Mouse (Mus musculus) brown adipose tissue, adult 24 weeks (tissue): Measurements from ENCODE around the gene Kctd7. TPM values are rescaled to one million over a fixed set of nuclear protein-coding genes. Genes with fewer than 3 reads are reported as not detected.

ENCODE experiments used
- H3K27ac ChIP-seq: fragments of 200-500 bp; replicated peaks from 2 replicates; pipeline ENCODE4 v1.5.1; 2012; ENCODE audit warnings: low read depth, mild to moderate bottlenecking, low read length
- H3K4me1 ChIP-seq: fragments of 200-500 bp; 2 replicates; pipeline ENCODE4 v1.6.1; 2012; ENCODE audit warnings: low read length, mixed read lengths; ENCODE audit not compliant: control insufficient read depth, insufficient read depth, insufficient read length
- H3K4me3 ChIP-seq: fragments of 200-500 bp; 2 replicates; pipeline ENCODE4 v1.5.1; 2012; ENCODE audit warnings: low read depth, mild to moderate bottlenecking, low read length, moderate library complexity; ENCODE audit not compliant: insufficient read depth
- polyA plus RNA-seq: library from polyadenylated mRNA; stranded (reverse); fragments of >200 nt; gene quantifications from 2 replicates; pipeline ENCODE4 v1.2.4, GENCODE M21; 2012; ENCODE audit not compliant: missing spikeins, insufficient read depth, insufficient read length

The Kctd7 gene
- polyA plus RNA-seq, 1 experiment = 1.2 TPM

DNA sequence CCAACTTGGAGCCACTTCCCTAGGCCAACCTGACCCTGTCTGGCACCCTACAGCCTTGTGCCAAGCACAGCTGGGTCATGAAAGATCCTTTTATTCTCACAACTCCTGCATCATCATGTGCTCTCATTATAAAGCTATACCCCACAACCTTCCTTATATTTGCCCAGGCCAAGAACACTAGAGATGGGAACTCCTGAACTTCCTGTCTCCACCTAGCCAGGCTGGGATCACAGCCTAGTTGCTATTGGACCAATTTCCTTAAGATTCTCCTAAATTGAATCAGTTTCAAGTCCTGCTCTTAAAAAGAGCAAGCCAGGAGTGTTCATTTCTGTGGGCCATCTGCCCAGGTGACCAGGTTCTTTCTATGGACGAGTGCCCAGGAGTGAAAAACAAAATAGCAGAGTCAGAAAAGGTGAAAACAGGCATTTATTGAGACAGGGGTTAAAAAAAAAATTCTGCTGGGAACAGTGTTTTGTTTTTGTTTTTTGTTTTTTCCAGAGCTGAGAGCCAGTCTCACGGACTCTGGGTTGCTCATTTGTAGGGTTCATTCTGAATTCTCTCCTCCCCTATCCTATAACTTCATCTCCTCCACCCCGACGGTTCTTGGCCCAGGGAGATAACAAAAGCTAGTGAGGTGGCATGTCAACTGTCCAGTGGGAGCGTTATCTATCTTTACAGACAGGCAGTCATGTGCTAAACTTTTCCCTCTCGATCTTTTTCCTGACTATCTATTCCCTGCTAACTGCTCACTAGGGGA, 26.2 kb downstream of the Kctd7 start:
- Histone ChIP-seq H3K27ac (peak overlapping the region; percentile 95), H3K4me1 (peaks cover 13% of the 10 kb centered on the region; the same call in 1 of the 2 replicates), H3K4me3 (peak overlapping the region; percentile 67)

GRCm38 (mm10) chr5:130171423-130171954, 26.8 kb downstream of the Kctd7 start, which contains the start of gene Rabgef1:
Gene Rabgef1, plus strand, starts transcription at chr5:130171798.
- H3K27ac ChIP-seq = peak within 1 kb of the TSS; percentile 95
- H3K4me3 ChIP-seq = peak within 1 kb of the TSS; percentile 88
- H3K4me1 ChIP-seq = peaks cover 13% of the 10 kb centered on the region; the same call in 1 of the 2 replicates

GRCm38 (mm10) chr5:130171956-130172601, 27.4 kb downstream of the Kctd7 start:
- peaks cover 13% of the 10 kb centered on the region; the same call in 1 of the 2 replicates for H3K4me1 ChIP-seq
- peak overlapping the region; percentile 88 for H3K4me3 ChIP-seq
- H3K27ac ChIP-seq = peak overlapping the region; percentile 80

DNA sequence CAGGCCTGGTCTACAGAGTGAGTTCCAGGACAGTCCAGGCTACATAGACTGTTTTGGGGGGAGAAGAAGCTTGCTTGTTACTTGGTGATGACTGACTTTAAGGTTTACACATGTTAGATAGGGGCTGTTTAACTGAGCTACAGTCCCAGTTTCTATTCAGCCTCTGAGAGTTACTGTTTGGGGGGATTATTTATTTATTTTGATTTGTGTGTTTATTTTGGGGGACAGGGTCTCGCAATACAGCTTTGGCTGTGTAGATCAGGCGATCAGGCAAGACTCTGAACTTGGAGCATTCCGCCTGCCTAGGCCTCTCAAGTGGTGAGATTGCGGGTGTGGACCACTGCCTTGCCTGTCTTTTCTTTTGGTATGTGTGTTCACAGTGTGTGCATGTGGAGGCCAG, 28.4 kb downstream of the Kctd7 start:
- H3K4me1 ChIP-seq = peaks cover 13% of the 10 kb centered on the region; the same call in 1 of the 2 replicates
- H3K4me3 ChIP-seq = peak overlapping the region; percentile 88
- H3K27ac ChIP-seq = peak overlapping the region; percentile 41

GRCm38 (mm10) chr5:130177871-130178270, 33.2 kb downstream of the Kctd7 start:
- no peak overlapping the region for H3K27ac ChIP-seq
- H3K4me1 ChIP-seq = peaks cover 8% of the 10 kb centered on the region
- no peak overlapping the region for H3K4me3 ChIP-seq

GRCm38 (mm10) chr5:130180362-130180761, 35.7 kb downstream of the Kctd7 start:
- Histone ChIP-seq H3K27ac (no peak overlapping the region), H3K4me3 (no peak overlapping the region), H3K4me1 (peaks cover 8% of the 10 kb centered on the region)

DNA sequence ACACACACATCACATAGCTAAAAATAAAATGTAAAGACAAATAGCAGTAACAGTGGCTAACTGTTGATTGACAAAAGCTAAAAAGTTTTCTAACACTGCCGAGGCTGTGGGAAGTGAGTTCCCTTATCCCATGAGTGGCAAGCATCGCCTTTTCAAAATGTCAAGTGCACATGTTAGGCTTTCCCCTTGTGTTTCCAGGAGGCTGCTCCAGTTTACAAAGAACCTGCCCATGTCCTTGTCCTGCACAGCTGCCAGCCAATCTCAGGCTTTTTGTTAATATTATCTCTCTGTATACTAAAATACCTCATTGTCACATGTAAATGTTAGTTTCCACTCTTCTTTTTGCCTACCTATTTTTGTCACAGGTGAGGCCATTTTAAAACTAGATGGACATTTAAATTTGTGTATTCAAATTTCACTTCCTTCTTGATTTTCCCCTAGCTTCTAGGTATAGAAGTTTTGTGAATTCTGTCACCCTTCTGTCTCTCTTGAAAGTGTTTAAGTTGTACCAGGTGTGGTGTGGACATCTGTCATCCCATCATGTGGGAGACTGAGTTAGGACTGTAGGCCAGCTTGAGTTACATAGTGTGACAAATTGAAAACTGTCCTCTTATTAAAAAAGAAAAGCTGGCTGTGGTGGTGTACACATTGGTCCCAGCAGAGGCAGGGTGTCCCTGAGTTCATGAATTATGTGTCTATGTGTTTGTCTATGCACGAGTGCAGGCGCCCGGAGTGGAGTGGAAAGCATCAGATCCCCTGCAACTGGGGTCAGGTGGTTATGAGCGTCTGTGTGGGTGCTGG, 37.3 kb downstream of the Kctd7 start:
- Histone ChIP-seq H3K27ac (no peak overlapping the region), H3K4me1 (peaks cover 8% of the 10 kb centered on the region), H3K4me3 (no peak overlapping the region)

GRCm38 (mm10) chr5:130182541-130182821, 37.8 kb downstream of the Kctd7 start:
- Histone ChIP-seq H3K4me3 (no peak overlapping the region), H3K27ac (no peak overlapping the region)

GRCm38 (mm10) chr5:130184193-130184856, 39.7 kb downstream of the Kctd7 start:
- Histone ChIP-seq H3K4me1 (peaks cover 5% of the 10 kb centered on the region), H3K27ac (no peak overlapping the region), H3K4me3 (no peak overlapping the region)

More at GRCm38 (mm10) chr5:130182541-130182821, 37.8 kb downstream of the Kctd7 start:
- peaks cover 8% of the 10 kb centered on the region for H3K4me1 ChIP-seq

- H3K27ac ChIP-seq = no peak overlapping the region
- no peak overlapping the region for H3K4me3 ChIP-seq
- peaks cover 5% of the 10 kb centered on the region for H3K4me1 ChIP-seq
These were observed 40.7 kb downstream of the Kctd7 start for GRCm38 (mm10) chr5:130185312-130185711.

GRCm38 (mm10) chr5:130187383-130187782, 42.7 kb downstream of the Kctd7 start:
- H3K27ac ChIP-seq = no peak overlapping the region
- H3K4me1 ChIP-seq = peaks cover 5% of the 10 kb centered on the region; the same call in 1 of the 2 replicates
- no peak overlapping the region for H3K4me3 ChIP-seq

DNA sequence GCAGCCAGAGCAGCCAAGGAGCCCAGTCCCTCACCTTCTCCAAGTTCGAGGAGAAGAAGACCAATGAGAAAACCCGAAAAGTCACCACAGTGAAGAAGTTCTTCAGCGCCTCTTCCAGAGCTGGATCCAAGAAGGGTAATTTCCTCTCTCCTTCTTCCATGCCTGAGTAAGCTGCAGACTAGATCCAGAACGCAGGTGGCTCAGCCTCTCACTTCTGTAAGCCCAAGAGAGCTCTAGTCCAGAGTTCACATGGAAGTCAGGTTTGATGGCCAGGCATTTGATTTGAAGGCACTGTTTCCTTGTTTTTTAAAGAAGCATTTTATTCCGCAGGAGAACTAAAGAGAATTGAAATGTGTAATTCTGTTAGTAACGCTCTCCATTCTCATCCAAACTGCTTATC, 46.2 kb downstream of the Kctd7 start:
- Histone ChIP-seq H3K4me1 (no peaks in the 10 kb centered on the region), H3K4me3 (no peak overlapping the region), H3K27ac (no peak overlapping the region)

GRCm38 (mm10) chr5:130191865-130192264, 47.2 kb downstream of the Kctd7 start:
- no peak overlapping the region for H3K4me3 ChIP-seq
- H3K27ac ChIP-seq = no peak overlapping the region
- H3K4me1 ChIP-seq = no peaks in the 10 kb centered on the region

GRCm38 (mm10) chr5:130192356-130192944, 47.8 kb downstream of the Kctd7 start:
- Histone ChIP-seq H3K4me1 (no peaks in the 10 kb centered on the region), H3K4me3 (no peak overlapping the region), H3K27ac (no peak overlapping the region)
